In genomic region chr6:6860411-6861085, GRCm38 (mm10) we compare ENCODE assay signal across 10 mouse cellular contexts. TPM values are rescaled to one million over a fixed set of nuclear protein-coding genes. Genes with fewer than 3 reads are reported as not detected.
DNase-seq lines count a peak whose midpoint lies in the region; ATAC-seq and TF ChIP-seq lines count a peak whose summit lies in the region.
"Had no signal": no experiment of that assay in that cellular context is flagged by ENCODE, and none has a peak within 500 bp of the region (broad histone marks: within the 10 kb centered on the region; RNA-seq: fewer than 3 reads in every experiment).

No protein-coding gene starts in this region.

- peak overlapping the region; percentile 30 for H3K4me3 ChIP-seq in midbrain, embryonic 13.5 days (replicated peaks)
- H3K4me3 ChIP-seq in cerebellum, adult 2 months (replicated peaks; ENCODE audit: insufficient read depth, low read depth, low read length), result no peak overlapping the region

- H3K27ac ChIP-seq in midbrain, embryonic 13.5 days, result peak overlapping the region; percentile 79
- no peak overlapping the region for H3K27ac ChIP-seq in cerebellum, adult 2 months (ENCODE audit: insufficient read depth, low read length)

- WGBS in midbrain, embryonic 13.5 days, result under 1% methylated on average over 33 of the region's 33 CpGs
- 1% methylated on average over 33 of the region's 33 CpGs for WGBS in cerebellum, adult 2 months

- peak; percentile 26; the same call in 1 of the 2 replicates for ATAC-seq in granulocyte monocyte progenitor cell, adult 5-6 weeks (replicated peaks; ENCODE audit: poor library complexity, severe bottlenecking)
- no peak for ATAC-seq in midbrain, embryonic 13.5 days

- H3K27me3 ChIP-seq in midbrain, embryonic 13.5 days, result peaks cover 94% of the 10 kb centered on the region
- peaks cover 35% of the 10 kb centered on the region for H3K27me3 ChIP-seq in cerebellum, adult 2 months (ENCODE audit: control insufficient read depth, insufficient read depth, low read length)

- H3K36me3 ChIP-seq in midbrain, embryonic 13.5 days, result no peaks in the 10 kb centered on the region

- no peaks in the 10 kb centered on the region for H3K9me3 ChIP-seq in midbrain, embryonic 13.5 days

- peak overlapping the region; percentile 34 for H3K4me2 ChIP-seq in midbrain, embryonic 13.5 days (replicated peaks)

- H3K4me1 ChIP-seq in midbrain, embryonic 13.5 days (replicated peaks), result peaks cover 29% of the 10 kb centered on the region
- H3K4me1 ChIP-seq in cerebellum, adult 2 months (ENCODE audit: control insufficient read depth, insufficient read depth, low read length), result peaks cover 2% of the 10 kb centered on the region

- H3K9ac ChIP-seq in midbrain, embryonic 13.5 days (replicated peaks), result peak overlapping the region; percentile 49

- no peak for TF ChIP-seq POLR2A in cerebellum, adult 2 months (IDR thresholded peaks at IDR 0.05; ENCODE audit: borderline replicate concordance, insufficient read depth, low read length)

- no peak for TF ChIP-seq CTCF in cerebellum, adult 2 months (IDR thresholded peaks at IDR 0.05; ENCODE audit: borderline replicate concordance, insufficient read depth, low read depth, low read length)

- peak; percentile 16 for DNase-seq in kidney, postnatal 10 days
- no peak for DNase-seq in kidney, adult 11 months
- DNase-seq in embryo, embryonic 10.5 days (ENCODE audit: low spot score), result peak; percentile 65
- DNase-seq in adipocyte (ENCODE audit: low spot score), result no peak
- DNase-seq in cerebellum, adult 2 months, result no peak
- DNase-seq in adrenal gland, adult 2 months, result no peak
- DNase-seq: thymus, adult 18-20 months had no signal

RNA-seq across cellular contexts. Expression of gene Dlx6, which starts 2.6 kb away (rescaled TPM):
- total RNA-seq in granulocyte monocyte progenitor cell, adult 5-6 weeks (2014; fragmentation: Nextera tagmentation), result not detected in 2 replicates
- total RNA-seq in granulocyte monocyte progenitor cell, adult 5-6 weeks (2017), result not detected in 2 replicates
- polyA plus RNA-seq in midbrain, embryonic 13.5 days (2015; fragmentation: Nextera tagmentation; extraction: Ambion mirVana), result 3.1 and 4.4 TPM in 2 replicates
- not detected in 2 replicates for polyA plus RNA-seq in cerebellum, adult 2 months (2012; rRNA removed)
- total RNA-seq in adrenal gland, adult 2 months (2021), result not detected
- not detected in 2 replicates for polyA plus RNA-seq in adrenal gland, adult 2 months (2012; rRNA removed)
- polyA plus RNA-seq: neural tube, embryonic 14.5 days had no signal

RNA-seq across cellular contexts. Expression of gene Dlx5, which starts 21.3 kb away (rescaled TPM):
- not detected in 2 replicates for total RNA-seq in granulocyte monocyte progenitor cell, adult 5-6 weeks (2014; fragmentation: Nextera tagmentation)
- not detected in 2 replicates for total RNA-seq in granulocyte monocyte progenitor cell, adult 5-6 weeks (2017)
- polyA plus RNA-seq in midbrain, embryonic 13.5 days (2015; fragmentation: Nextera tagmentation; extraction: Ambion mirVana), result 22.4 and 22.9 TPM in 2 replicates
- polyA plus RNA-seq in cerebellum, adult 2 months (2012; rRNA removed), result not detected in 2 replicates
- total RNA-seq in adrenal gland, adult 2 months (2021), result under 1 TPM; 0.32 to 0.35 TPM
- polyA plus RNA-seq in adrenal gland, adult 2 months (2012; rRNA removed), result 0.30 and 0.48 TPM in 2 replicates
- polyA plus RNA-seq: neural tube, embryonic 14.5 days had no signal

Comparison
In these comparisons a context has a peak if more than half of its experiments do, and no peak if none do; other contexts are left out.
1. DNase-seq: peak in kidney, postnatal 10 days (single experiment) and embryo, embryonic 10.5 days (single experiment); none in kidney, adult 11 months (single experiment), adipocyte (single experiment), cerebellum, adult 2 months (0 of 2) and adrenal gland, adult 2 months (single experiment).
2. RNA of gene Dlx5, which starts 21.3 kb away (polyA plus RNA-seq): 22.4 to 22.9 TPM in midbrain, embryonic 13.5 days; 0.30 to 0.48 TPM in adrenal gland, adult 2 months and not detected in cerebellum, adult 2 months; every median in the first group is over 10 times any median in the second.